Mouse (Mus musculus) hindbrain, embryonic 14.5 days (tissue): Measurements from ENCODE around the gene Cst8. TPM values are rescaled to one million over a fixed set of nuclear protein-coding genes. Genes with fewer than 3 reads are reported as not detected.

ENCODE experiments used
- ATAC-seq: fragments of 200-750 bp; cut with Nextera tagmentation; 2 replicates; pipeline ENCODE4 v1.8.0; 2017; ENCODE audit warnings: moderate number of reproducible peaks, mild to moderate bottlenecking, moderate TSS enrichment, moderate library complexity; ENCODE audit not compliant: low FRiP score
- DNase-seq: peaks from one replicate; pipeline ENCODE4 v3.0.0-alpha.2; 2015; ENCODE audit warnings: low spot score
- H3K27ac ChIP-seq: fragments of 300-500 bp; sonication (generic); 2 replicates; pipeline ENCODE4 v1.5.1; 2014; ENCODE audit warnings: mild to moderate bottlenecking, moderate library complexity
- H3K27me3 ChIP-seq: fragments of 300-500 bp; sonication (generic); 2 replicates; pipeline ENCODE4 v1.6.1; 2014; ENCODE audit warnings: mild to moderate bottlenecking, low read length, mixed read lengths; ENCODE audit not compliant: control insufficient read depth, insufficient read depth
- H3K36me3 ChIP-seq: fragments of 300-500 bp; sonication (generic); replicated peaks from 2 replicates; pipeline ENCODE4 v1.6.1; 2014; ENCODE audit not compliant: control insufficient read depth, insufficient read depth
- H3K4me1 ChIP-seq: fragments of 300-500 bp; sonication (generic); replicated peaks from 2 replicates; pipeline ENCODE4 v1.6.1; 2014; ENCODE audit warnings: antibody characterized with exemption, low read length, mixed read lengths; ENCODE audit not compliant: control insufficient read depth, insufficient read depth
- H3K4me2 ChIP-seq: fragments of 300-500 bp; sonication (generic); replicated peaks from 2 replicates; pipeline ENCODE4 v1.6.1; 2014; ENCODE audit warnings: mild to moderate bottlenecking, moderate library complexity
- H3K4me3 ChIP-seq: fragments of 300-500 bp; sonication (generic); replicated peaks from 2 replicates; pipeline ENCODE4 v1.5.1; 2014; ENCODE audit warnings: mild to moderate bottlenecking, low read length
- H3K9ac ChIP-seq: fragments of 300-500 bp; sonication (generic); 2 replicates; pipeline ENCODE4 v1.6.1; 2014
- H3K9me3 ChIP-seq: fragments of 300-500 bp; sonication (generic); 2 replicates; pipeline ENCODE4 v1.6.1; 2016; ENCODE audit warnings: low read length; ENCODE audit not compliant: control insufficient read depth
- WGBS: fragments of 180-500 bp; shearing (Covaris S2); extraction: QIAGEN DNeasy Blood & Tissue Kit; methylation state at CpG from one replicate; pipeline ENCODE4 v1.1.7; 2014; 5-methylcytosine and 5-hydroxymethylcytosine counted together
- polyA plus RNA-seq: library from polyadenylated mRNA; unstranded; fragments of >200 nt; fragmentation: Nextera tagmentation; extraction: Ambion mirVana; gene quantifications from 2 replicates; pipeline ENCODE4 v1.2.1, GENCODE M21; 2014

Cst8 gene
- polyA plus RNA-seq, 1 experiment from 2014 or later, result not detected

- WGBS, result 82% methylated on average over 6 of the region's 6 CpGs
- Histone ChIP-seq H3K4me1 (no peaks in the 10 kb centered on the region), H3K4me2 (no peak overlapping the region), H3K9ac (no peak overlapping the region), H3K4me3 (no peak overlapping the region), H3K36me3 (no peaks in the 10 kb centered on the region), H3K27me3 (no peaks in the 10 kb centered on the region), H3K27ac (no peak overlapping the region), H3K9me3 (no peaks in the 10 kb centered on the region)
- DNase-seq (no peak), ATAC-seq (no peak)
These were observed 8.1 kb downstream of the Cst8 start for GRCm38 (mm10) chr2:148806696-148807095.

GRCm38 (mm10) chr2:148819909-148820308, 21.3 kb downstream of the Cst8 start, which contains the start of gene Cst13:
Gene Cst13 (plus strand): TSS chr2:148820081.
- no peak for DNase-seq
- ATAC-seq, result no peak
- Histone ChIP-seq H3K4me1 (no peaks in the 10 kb centered on the region), H3K27me3 (no peaks in the 10 kb centered on the region), H3K27ac (no peak within 1 kb of the TSS), H3K9ac (no peak within 1 kb of the TSS), H3K4me2 (no peak within 1 kb of the TSS), H3K36me3 (no peaks in the 10 kb centered on the region), H3K4me3 (no peak within 1 kb of the TSS), H3K9me3 (no peaks in the 10 kb centered on the region)

- Histone ChIP-seq H3K4me3 (no peak overlapping the region), H3K4me1 (no peaks in the 10 kb centered on the region), H3K9me3 (no peaks in the 10 kb centered on the region), H3K27ac (no peak overlapping the region), H3K4me2 (no peak overlapping the region), H3K9ac (no peak overlapping the region), H3K27me3 (no peaks in the 10 kb centered on the region), H3K36me3 (no peaks in the 10 kb centered on the region)
- WGBS, result 68% methylated on average over 1 of the region's 1 CpGs
- DNase-seq (no peak), ATAC-seq (no peak)
These were observed 27.4 kb downstream of the Cst8 start for GRCm38 (mm10) chr2:148825986-148826385.

- no peak within 1 kb of the TSS for H3K4me3 ChIP-seq
- ATAC-seq, result no peak
- no peaks in the 10 kb centered on the region for H3K9me3 ChIP-seq
- WGBS, result 78% methylated on average over 4 of the region's 4 CpGs
- no peak within 1 kb of the TSS for H3K27ac ChIP-seq
- no peaks in the 10 kb centered on the region for H3K36me3 ChIP-seq
- no peak within 1 kb of the TSS for H3K9ac ChIP-seq
- no peak for DNase-seq
- H3K27me3 ChIP-seq, result no peaks in the 10 kb centered on the region
- no peak within 1 kb of the TSS for H3K4me2 ChIP-seq
- H3K4me1 ChIP-seq, result no peaks in the 10 kb centered on the region
These were observed 36.3 kb downstream of the Cst8 start, which contains the start of gene Cst9 for GRCm38 (mm10) chr2:148834912-148835311. Gene Cst9 (plus strand): TSS chr2:148835147.

GRCm38 (mm10) chr2:148838075-148838777, 39.6 kb downstream of the Cst8 start:
- H3K27ac ChIP-seq, result no peak overlapping the region
- no peaks in the 10 kb centered on the region for H3K36me3 ChIP-seq
- WGBS, result 89% methylated on average over 5 of the region's 5 CpGs
- DNase-seq, result no peak
- H3K9ac ChIP-seq, result no peak overlapping the region
- H3K4me3 ChIP-seq, result no peak overlapping the region
- no peaks in the 10 kb centered on the region for H3K9me3 ChIP-seq
- no peaks in the 10 kb centered on the region for H3K27me3 ChIP-seq
- H3K4me2 ChIP-seq, result no peak overlapping the region
- H3K4me1 ChIP-seq, result no peaks in the 10 kb centered on the region
- no peak for ATAC-seq

- H3K27me3 ChIP-seq, result no peaks in the 10 kb centered on the region
- no peak overlapping the region for H3K4me3 ChIP-seq
- H3K27ac ChIP-seq, result no peak overlapping the region
- H3K4me2 ChIP-seq, result no peak overlapping the region
- no peak overlapping the region for H3K9ac ChIP-seq
- no peaks in the 10 kb centered on the region for H3K4me1 ChIP-seq
- H3K36me3 ChIP-seq, result no peaks in the 10 kb centered on the region
- DNase-seq (no peak), ATAC-seq (no peak)
- 92% methylated on average over 2 of the region's 2 CpGs for WGBS
- H3K9me3 ChIP-seq, result no peaks in the 10 kb centered on the region
These were observed 40.6 kb downstream of the Cst8 start for GRCm38 (mm10) chr2:148839224-148839623.

GRCm38 (mm10) chr2:148851116-148851906, 52.7 kb downstream of the Cst8 start:
- no peaks in the 10 kb centered on the region for H3K36me3 ChIP-seq
- 47% methylated on average over 8 of the region's 8 CpGs for WGBS
- H3K27me3 ChIP-seq, result no peaks in the 10 kb centered on the region
- H3K9me3 ChIP-seq, result no peaks in the 10 kb centered on the region
- ATAC-seq, result peak; percentile 68; the same call in 1 of the 2 replicates
- no peaks in the 10 kb centered on the region for H3K4me1 ChIP-seq
- no peak overlapping the region for H3K9ac ChIP-seq
- no peak overlapping the region for H3K4me3 ChIP-seq
- peak; percentile 81 for DNase-seq
- no peak overlapping the region for H3K4me2 ChIP-seq
- no peak overlapping the region for H3K27ac ChIP-seq

Other genes with a start within 250 kb of the Cst8 start
- gene Nxt1, start 126.2 kb upstream of the Cst8 start, polyA plus RNA-seq, result 47.0 and 48.5 TPM in 2 replicates
- gene Gzf1, start 117.8 kb upstream of the Cst8 start, polyA plus RNA-seq, result 18.5 and 18.6 TPM in 2 replicates
- 94.1 and 99.4 TPM in 2 replicates for gene Napb, start 66.3 kb upstream of the Cst8 start, polyA plus RNA-seq
- gene Cstl1, start 48.4 kb upstream of the Cst8 start, polyA plus RNA-seq, result not detected in 2 replicates
- not detected in 2 replicates for gene Cst11, start 27.3 kb upstream of the Cst8 start, polyA plus RNA-seq
- not detected in 2 replicates for gene 8030411F24Rik, start 16.8 kb upstream of the Cst8 start, polyA plus RNA-seq
- not detected in 2 replicates for gene Cst12, start 9.4 kb upstream of the Cst8 start, polyA plus RNA-seq
- gene Cst13, start 21.3 kb downstream of the Cst8 start, polyA plus RNA-seq, result not detected in 2 replicates
- gene Cst9, start 36.4 kb downstream of the Cst8 start, polyA plus RNA-seq, result not detected in 2 replicates
- not detected in 2 replicates for gene 9230104L09Rik, start 66.3 kb downstream of the Cst8 start, polyA plus RNA-seq
- 702 and 729 TPM in 2 replicates for gene Cst3, start 76.9 kb downstream of the Cst8 start, polyA plus RNA-seq
- gene Gm1330, start 204.5 kb downstream of the Cst8 start, polyA plus RNA-seq, result not detected in 2 replicates
- gene Gm10750, start 218.5 kb downstream of the Cst8 start, polyA plus RNA-seq, result not detected in 2 replicates